Mouse (Mus musculus) CH12F3 (cell line): ENCODE measurements around the gene Nckap5.

ENCODE experiments used
- in situ Hi-C: fragments of 300-500 bp; cut with MboI; formaldehyde crosslinking; loops from 2 replicates; pipeline ENCODE4 v1.14.3; 2020; ENCODE audit warnings: low sequenced_read_pairs

Gene Nckap5

DNA sequence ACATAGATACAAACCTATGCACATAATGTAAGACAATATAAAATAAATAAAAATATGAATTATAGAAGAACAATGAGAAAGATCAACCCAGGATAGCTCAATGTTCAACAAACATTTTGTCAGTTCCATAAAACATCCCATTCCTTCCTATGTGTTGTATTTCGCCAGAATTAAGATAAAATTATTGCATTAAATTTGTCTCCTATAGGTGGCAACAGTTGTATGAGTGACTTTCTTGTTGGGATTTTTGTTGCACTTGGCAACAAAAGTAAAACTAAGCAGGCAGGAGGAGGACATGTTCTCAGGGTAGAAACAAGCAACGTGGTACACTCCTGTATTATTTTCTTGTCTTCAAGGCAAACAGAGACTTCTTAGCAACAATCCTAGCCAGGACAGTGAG is 907.5 kb downstream of the Nckap5 start:
- in situ Hi-C loops = no loop called here

DNA sequence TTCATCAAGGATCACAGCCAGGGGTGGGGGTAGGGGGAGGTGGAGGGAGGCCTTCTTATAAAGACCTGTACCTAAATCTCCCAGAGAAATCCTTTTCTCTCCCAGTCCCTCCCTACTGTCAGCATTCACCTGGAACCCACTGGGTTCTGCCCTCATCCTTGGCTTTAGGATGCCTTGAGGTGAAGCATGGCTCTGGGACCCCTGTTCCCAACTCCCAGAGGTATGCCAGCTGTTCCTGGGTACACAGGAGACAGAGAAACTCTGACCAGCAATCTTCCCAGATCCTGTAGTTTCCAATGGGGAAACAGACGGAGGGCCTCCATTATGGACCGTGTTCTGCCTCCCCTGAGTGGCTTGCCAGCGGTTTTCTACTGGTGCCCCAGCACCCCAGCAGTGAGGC is 909.9 kb downstream of the Nckap5 start:
- in situ Hi-C loops = no loop called here

DNA sequence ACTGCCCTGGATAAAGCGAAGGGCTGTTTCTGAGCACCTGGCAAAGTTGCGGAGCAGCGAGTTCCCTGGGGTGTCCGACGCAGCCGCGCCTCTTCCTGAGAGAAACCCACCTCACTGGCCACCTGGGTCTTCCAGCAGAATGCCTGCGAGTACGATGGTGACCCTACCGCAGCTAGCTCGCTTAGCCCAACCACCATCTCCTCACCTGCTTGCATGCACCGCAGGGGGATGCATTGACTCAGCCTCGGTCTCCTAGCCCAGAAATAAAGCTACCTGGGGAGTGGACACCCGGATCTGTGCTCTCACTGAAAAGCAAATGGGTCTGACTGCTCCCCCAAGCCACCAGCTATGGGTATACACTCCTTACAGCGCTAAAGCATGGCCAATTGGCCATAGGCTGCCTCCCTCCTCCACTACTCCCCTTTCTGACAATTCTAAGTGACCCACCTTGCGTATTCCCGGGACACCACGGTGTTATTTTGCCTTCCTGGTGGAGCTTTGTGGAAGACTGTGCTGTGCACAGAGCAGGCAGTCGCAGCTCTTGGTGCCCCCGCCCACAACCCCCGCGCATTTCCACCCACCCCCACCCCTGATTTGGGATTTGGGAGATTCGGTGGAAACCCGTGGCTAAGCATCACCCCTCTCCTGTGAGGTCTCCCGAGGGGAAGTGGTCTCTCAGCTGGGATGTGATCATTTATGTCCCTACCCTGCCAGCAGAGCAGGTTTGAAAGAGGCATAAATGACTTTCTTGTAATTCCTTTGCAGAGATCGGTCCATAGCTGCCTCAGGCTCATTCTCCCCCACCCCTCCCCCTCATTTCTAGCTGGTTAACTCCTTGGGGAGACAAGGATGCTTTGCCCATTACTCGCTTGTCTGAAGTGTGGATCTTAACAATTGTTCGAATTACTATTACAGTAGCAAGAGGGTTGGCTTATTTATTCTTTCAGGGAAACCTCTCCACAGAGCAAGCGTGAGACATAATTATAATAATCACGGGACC is 917.7 kb downstream of the Nckap5 start, which contains the start of gene Lypd1:
Gene Lypd1 (minus strand): TSS at position 501 of the 1,000 bp plus-strand sequence.
- in situ Hi-C loops = no loop called here

- in situ Hi-C loops = no loop called here
These were observed 918.6 kb downstream of the Nckap5 start for GRCm38 (mm10) chr1:125911901-125912445.

GRCm38 (mm10) chr1:125911337-125911900 is 919.2 kb downstream of the Nckap5 start:
- in situ Hi-C loops = no loop called here

DNA sequence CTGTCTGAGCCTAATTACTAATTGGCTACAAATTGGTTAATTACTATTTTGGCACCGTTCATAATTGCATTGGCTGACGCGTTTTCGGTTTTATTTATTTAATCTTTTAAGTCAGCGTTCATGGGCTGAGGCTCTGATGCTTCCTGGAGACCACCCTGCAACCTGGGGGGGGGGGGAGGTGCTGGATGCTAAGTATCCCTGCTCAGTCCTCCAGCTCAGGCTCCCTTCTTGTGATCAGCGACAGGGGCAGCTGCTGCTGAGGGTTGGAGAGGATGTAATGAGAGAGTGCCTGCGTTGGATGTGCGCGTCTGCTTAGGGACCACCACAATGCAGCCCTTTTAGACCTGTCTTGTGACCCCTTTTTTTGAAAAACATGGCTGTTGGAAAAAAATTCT is 919.7 kb downstream of the Nckap5 start:
- in situ Hi-C loops = no loop called here

DNA sequence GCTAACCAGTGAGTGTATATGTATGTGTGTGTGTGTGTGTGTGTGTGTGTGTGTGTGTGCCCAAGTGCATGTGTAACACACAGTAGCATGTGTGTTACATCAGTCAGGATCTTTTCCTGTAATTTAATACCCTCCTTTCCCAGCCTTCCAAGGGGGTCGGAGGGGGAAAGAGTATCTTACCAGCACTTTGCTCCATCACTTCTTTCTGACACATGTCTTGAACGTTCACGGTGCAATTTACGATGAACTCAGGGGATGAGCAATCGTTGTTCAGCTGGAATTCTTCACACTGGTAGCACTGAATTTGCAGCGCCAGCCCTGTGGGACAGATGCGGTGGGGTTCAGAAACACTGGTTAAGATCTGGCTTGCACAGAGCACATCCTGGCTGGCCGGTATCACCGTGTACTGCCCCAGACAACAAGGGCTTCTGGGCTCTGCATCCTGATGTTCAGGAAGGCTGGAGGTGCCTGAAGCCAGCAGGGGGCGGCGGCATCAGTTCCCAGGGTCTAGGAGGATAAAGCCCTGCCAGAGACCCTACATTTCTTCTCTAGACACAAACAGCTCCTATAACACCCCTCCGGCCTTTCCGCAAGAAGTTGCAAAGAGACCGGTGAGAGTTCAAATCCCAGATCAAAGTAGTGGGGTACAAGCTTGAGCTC is 920.3 kb downstream of the Nckap5 start:
- in situ Hi-C loops = no loop called here

DNA sequence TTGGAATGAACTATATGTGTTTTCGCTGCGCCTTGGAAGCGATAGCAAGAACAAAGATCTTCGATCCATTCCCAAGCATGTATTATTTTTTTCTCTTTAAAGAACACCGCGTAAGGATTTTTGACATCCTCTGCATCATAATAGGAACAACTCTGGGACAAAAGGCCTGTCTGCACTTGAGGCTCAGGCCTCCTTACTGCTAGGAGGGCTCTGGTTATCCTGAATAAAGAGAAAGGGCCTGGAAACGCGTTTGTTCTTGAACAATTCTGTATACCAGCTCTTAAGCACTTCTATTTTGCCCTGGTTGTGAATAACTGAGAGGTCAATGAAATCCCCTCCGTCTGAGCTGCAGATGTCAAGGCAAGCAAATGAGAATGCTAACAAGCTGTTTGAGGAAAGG is 937.4 kb downstream of the Nckap5 start:
- in situ Hi-C loops = no loop called here

DNA sequence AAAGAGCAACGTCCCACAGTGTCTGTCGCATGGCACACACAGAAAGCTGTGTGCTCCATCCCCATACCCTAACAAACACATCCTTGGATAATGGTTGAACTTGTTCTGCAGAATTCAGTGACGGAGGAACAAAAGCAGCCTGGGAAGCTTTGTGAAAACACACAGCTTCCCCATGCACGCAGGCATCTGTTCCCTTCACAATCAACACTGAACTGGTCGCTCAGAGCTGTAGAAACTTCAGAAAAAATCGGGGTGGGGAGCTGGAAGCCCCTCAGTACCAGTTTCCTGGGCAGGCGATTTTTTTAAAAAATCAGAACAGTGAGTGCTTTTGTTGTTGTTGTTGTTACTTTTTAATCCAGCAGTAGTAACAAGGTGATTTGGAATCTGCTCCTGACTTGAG is 960.5 kb downstream of the Nckap5 start:
- in situ Hi-C loops = no loop called here
